Mouse (Mus musculus): ENCODE measurements around the gene Rhobtb1. TPM values are rescaled to one million over a fixed set of nuclear protein-coding genes. Genes with fewer than 3 reads are reported as not detected.
A peak's percentile ranks its signal among the peaks of the same experiment; 100 is the strongest.

Rhobtb1 gene
- polyA plus RNA-seq, 1 experiment from 2014 or later: 28.4 TPM

DNA sequence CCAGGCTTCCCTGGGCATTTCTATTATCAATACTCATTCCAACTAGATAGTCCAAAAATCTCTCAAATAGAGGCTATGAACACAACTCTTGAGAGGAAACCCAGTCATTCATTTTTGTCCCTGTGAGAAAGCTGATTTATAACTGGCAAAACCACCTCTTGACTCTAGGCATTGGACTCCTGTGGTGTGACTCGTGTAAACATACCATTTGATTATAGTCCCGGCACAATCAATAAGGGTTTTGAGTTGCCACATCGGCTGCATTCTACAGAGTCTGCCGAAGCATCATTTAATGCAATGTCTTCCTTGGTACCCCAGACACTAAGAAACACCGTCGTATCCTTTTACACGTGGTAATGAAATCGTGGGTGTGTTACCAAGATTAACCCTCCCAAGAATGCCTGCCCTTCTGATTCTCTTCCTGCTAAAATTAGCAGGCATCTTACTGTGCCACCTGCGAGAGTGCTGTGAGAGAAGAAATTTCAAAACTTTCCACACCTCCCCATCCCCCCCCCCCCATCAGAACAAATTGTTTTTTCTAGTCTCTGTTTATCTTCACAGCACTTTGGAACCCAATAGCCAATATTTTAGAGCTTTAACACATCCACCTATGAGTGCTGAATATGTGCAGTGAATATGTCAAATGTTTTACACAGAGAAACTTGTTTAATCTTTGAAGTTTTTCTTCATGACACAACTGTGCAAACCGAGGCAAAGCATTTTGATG is 39.4 kb downstream of the Rhobtb1 start:
- no peak for ATAC-seq (ENCODE audit: insufficient number of reproducible peaks, low FRiP score, low TSS enrichment, low read depth)
- Histone ChIP-seq H3K4me3 (replicated peaks) (no peak overlapping the region), H3K9me3 (replicated peaks) (no peaks in the 10 kb centered on the region), H3K27me3 (no peaks in the 10 kb centered on the region), H3K9ac (no peak overlapping the region), H3K36me3 (no peaks in the 10 kb centered on the region), H3K27ac (replicated peaks) (no peak overlapping the region), H3K4me2 (replicated peaks) (no peak overlapping the region), H3K4me1 (peaks cover 7% of the 10 kb centered on the region)
- 70% methylated on average over 10 of the region's 10 CpGs for WGBS

DNA sequence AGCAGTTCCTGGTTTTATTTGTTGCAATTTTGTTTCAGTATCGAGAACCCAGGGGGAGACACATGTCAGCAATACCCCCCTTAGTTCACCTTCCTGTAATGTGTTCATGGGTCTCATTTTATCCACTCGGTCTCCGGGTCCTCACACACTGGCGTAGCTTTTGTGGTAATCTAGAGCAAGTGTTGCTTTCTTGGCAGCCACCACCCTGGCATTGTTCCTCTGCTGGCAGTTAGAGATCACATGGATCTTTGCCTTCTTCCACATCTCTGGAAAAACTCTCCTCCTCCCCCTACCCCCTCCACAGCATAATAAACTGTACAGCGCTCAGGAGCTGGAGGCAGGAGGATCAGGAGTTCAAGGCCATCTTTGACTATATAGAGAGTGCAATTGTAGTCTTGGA is 41.0 kb downstream of the Rhobtb1 start:
- H3K4me2 ChIP-seq (replicated peaks): no peak overlapping the region
- no peaks in the 10 kb centered on the region for H3K9me3 ChIP-seq (replicated peaks)
- H3K27me3 ChIP-seq: no peaks in the 10 kb centered on the region
- H3K36me3 ChIP-seq: no peaks in the 10 kb centered on the region
- no peak for ATAC-seq (ENCODE audit: insufficient number of reproducible peaks, low FRiP score, low TSS enrichment, low read depth)
- H3K27ac ChIP-seq (replicated peaks): no peak overlapping the region
- WGBS: 82% methylated on average over 5 of the region's 5 CpGs
- no peak overlapping the region for H3K9ac ChIP-seq
- H3K4me1 ChIP-seq: no peaks in the 10 kb centered on the region
- H3K4me3 ChIP-seq (replicated peaks): no peak overlapping the region

DNA sequence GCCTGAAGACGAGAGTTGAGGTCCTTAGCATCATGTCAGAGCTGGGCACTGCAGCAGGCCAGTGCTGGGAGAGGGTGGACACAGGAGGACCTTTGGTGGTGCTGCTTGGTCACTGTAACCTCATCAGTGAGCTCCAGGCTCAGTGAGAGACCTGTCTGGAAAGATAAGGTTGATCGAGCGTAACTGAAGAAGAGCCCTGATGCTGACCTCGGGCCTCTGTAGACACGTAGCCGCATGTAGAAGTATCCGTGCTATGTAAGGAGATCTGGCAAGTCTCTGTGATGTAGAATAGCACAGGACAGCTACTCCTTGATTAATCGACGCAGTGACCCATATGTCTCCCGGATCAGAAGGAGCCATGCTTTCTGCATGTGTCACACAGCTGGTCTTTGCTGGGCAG is 42.5 kb downstream of the Rhobtb1 start:
- Histone ChIP-seq H3K9me3 (replicated peaks) (no peaks in the 10 kb centered on the region), H3K4me2 (replicated peaks) (no peak overlapping the region)

DNA sequence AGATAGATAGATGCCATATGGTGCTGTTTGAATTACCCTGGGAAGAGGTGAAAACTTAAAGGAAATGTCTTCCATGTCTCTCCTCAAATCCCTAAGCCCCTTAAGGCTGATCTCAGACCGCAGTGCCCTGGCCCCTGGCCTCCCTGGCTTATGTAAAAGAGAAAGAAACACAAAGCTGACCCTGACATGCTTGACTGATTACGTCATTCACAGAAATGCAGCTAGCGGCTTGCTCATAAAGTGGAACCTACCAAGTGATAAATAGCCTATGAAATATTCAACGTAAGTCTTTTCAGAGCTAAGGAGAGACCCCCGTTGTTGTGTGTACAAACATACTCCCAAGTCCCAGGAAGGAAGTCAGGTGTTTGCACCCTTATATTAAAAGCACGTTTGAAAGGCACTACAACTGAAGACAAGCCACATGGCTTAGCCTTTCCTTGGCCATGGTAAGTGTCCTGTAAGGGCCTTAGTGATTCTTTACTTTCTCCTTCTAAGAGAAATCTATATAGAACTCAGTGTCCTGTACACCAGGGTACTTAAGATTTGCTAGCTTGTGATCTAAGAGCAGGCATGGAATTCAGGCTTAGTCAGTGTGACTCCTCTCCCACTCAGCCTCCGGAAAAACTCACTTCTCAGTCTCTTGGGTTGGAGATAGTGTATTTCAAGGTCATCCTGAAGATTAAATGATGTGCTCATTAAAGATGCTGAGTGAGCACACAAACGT is 53.6 kb downstream of the Rhobtb1 start:
- 51% methylated on average over 8 of the region's 8 CpGs for WGBS
- no peaks in the 10 kb centered on the region for H3K9me3 ChIP-seq (replicated peaks)
- no peaks in the 10 kb centered on the region for H3K4me1 ChIP-seq
- no peaks in the 10 kb centered on the region for H3K27me3 ChIP-seq
- no peak overlapping the region for H3K4me2 ChIP-seq (replicated peaks)
- no peak overlapping the region for H3K4me3 ChIP-seq (replicated peaks)
- H3K36me3 ChIP-seq: no peaks in the 10 kb centered on the region
- no peak overlapping the region for H3K27ac ChIP-seq (replicated peaks)
- ATAC-seq (ENCODE audit: insufficient number of reproducible peaks, low FRiP score, low TSS enrichment, low read depth): no peak
- no peak overlapping the region for H3K9ac ChIP-seq

More for the DNA sequence above, 42.5 kb downstream of the Rhobtb1 start:
- Histone ChIP-seq H3K9ac (no peak overlapping the region), H3K27me3 (no peaks in the 10 kb centered on the region), H3K27ac (replicated peaks) (no peak overlapping the region), H3K4me3 (replicated peaks) (no peak overlapping the region), H3K4me1 (no peaks in the 10 kb centered on the region), H3K36me3 (no peaks in the 10 kb centered on the region)
- WGBS: 76% methylated on average over 10 of the region's 10 CpGs
- no peak for ATAC-seq (ENCODE audit: insufficient number of reproducible peaks, low FRiP score, low TSS enrichment, low read depth)

DNA sequence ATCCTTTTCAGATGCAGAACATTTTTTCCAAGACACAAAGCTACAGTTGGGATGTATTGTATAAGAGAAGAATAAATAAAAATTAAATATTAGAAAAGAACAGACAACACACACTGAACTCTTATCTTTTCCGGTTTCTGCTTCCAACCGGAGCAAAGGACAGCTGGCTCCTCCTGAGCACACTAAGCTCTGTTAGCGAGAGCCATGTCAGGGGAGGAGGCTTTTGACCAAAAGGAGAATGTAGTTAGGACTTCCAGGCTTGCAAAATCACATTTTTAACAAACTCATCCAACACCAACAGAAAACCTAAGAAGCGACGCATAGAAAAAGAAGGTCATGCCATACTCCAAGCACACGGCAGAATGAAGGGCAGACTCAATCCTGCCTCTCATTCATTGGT is 54.8 kb downstream of the Rhobtb1 start:
- 91% methylated on average over 6 of the region's 6 CpGs for WGBS
- Histone ChIP-seq H3K9ac (no peak overlapping the region), H3K4me3 (replicated peaks) (no peak overlapping the region), H3K27me3 (no peaks in the 10 kb centered on the region), H3K27ac (replicated peaks) (no peak overlapping the region), H3K4me2 (replicated peaks) (no peak overlapping the region), H3K4me1 (no peaks in the 10 kb centered on the region), H3K9me3 (replicated peaks) (no peaks in the 10 kb centered on the region), H3K36me3 (peaks cover 4% of the 10 kb centered on the region; the same call in 1 of the 2 replicates)
- ATAC-seq (ENCODE audit: insufficient number of reproducible peaks, low FRiP score, low TSS enrichment, low read depth): no peak

DNA sequence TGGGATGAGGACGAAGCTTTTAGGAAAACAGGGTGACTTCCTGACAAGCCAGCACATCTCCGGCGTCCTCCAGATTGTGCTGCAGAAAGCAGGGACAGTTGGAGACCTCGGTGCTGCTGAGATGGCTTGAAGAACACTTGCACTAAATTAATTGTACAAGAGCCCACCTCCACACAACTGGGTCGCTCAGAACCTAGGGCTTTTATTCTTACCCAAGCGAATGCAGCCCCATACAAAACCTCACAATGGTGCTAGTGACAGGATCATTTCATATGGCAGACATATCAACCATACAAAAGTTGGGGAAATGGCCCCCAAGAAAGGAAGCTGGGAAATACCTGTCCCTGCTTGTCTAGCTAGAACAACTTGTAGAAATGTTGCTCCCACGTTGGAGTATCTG is 56.2 kb downstream of the Rhobtb1 start:
- Histone ChIP-seq H3K4me2 (replicated peaks) (no peak overlapping the region), H3K9ac (no peak overlapping the region), H3K36me3 (peaks cover 4% of the 10 kb centered on the region; the same call in 1 of the 2 replicates), H3K9me3 (replicated peaks) (no peaks in the 10 kb centered on the region), H3K4me3 (replicated peaks) (no peak overlapping the region), H3K27ac (replicated peaks) (0 out of 2 replicates have a peak overlapping the region, but pooled peaks have one; percentile 25), H3K4me1 (peaks cover 7% of the 10 kb centered on the region; the same call in 1 of the 2 replicates), H3K27me3 (no peaks in the 10 kb centered on the region)
- ATAC-seq (ENCODE audit: insufficient number of reproducible peaks, low FRiP score, low TSS enrichment, low read depth): no peak
- 80% methylated on average over 7 of the region's 7 CpGs for WGBS

DNA sequence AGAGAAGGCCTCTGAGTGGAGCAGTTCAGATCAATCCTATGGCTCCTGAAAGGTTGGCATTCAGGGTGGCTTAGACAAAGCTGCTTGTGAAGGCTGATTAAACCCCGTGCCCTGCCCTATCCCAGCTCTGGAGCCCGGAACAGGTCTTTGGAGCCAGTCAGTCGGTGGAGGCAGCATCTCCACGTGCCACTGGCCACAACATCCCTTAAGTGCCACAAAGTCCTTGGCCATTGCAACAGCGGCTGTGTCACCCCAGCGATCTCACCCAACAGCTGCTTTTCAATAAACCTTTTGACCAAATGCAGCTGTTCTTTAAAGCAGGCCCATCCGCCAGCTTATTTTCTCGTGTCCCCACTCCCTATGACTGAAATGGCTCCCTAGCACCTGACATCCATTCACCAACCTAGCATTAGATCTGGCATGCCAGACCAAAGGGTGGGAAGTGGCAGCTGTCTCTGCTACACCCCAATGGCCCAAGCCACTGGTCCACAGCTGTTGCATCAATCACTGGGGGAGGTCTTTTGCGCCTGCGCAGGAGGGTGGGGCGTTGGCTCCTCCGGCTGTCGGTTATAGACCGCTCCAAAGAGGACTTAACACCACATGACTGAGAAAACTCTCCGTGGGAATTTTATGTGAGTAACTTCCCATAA is 56.9 kb downstream of the Rhobtb1 start:
- peaks cover 7% of the 10 kb centered on the region; the same call in 1 of the 2 replicates for H3K4me1 ChIP-seq
- no peaks in the 10 kb centered on the region for H3K27me3 ChIP-seq
- no peaks in the 10 kb centered on the region for H3K9me3 ChIP-seq (replicated peaks)
- H3K4me2 ChIP-seq (replicated peaks): no peak overlapping the region
- peaks cover 4% of the 10 kb centered on the region; the same call in 1 of the 2 replicates for H3K36me3 ChIP-seq
- H3K27ac ChIP-seq (replicated peaks): 0 out of 2 replicates have a peak overlapping the region, but pooled peaks have one; percentile 25
- no peak overlapping the region for H3K9ac ChIP-seq
- H3K4me3 ChIP-seq (replicated peaks): no peak overlapping the region
- peak; percentile 54 for ATAC-seq (ENCODE audit: insufficient number of reproducible peaks, low FRiP score, low TSS enrichment, low read depth)
- 79% methylated on average over 15 of the region's 15 CpGs for WGBS

DNA sequence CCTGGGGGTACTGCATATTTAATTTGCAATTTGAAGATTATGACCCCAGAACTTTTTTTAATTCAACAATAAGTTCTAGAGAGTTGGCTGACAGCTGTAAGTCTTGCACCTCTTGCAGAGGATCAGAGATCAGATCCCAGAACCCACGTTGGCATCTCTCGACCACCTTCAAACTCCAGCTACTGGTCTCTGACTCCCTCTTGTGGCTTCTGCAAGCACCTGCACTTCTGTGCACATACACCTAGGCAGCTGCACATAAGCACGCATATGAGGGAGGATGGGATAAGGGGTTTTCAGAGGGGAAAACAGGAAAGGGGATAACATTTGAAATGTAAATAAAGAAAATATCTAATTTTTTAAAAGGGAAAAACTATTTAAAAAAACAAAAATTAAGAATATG is 57.5 kb downstream of the Rhobtb1 start:
- Histone ChIP-seq H3K4me3 (replicated peaks) (no peak overlapping the region), H3K9me3 (replicated peaks) (no peaks in the 10 kb centered on the region), H3K27ac (replicated peaks) (no peak overlapping the region), H3K9ac (no peak overlapping the region), H3K36me3 (peaks cover 4% of the 10 kb centered on the region; the same call in 1 of the 2 replicates), H3K27me3 (no peaks in the 10 kb centered on the region), H3K4me2 (replicated peaks) (no peak overlapping the region), H3K4me1 (peaks cover 10% of the 10 kb centered on the region; the same call in 1 of the 2 replicates)
- ATAC-seq (ENCODE audit: insufficient number of reproducible peaks, low FRiP score, low TSS enrichment, low read depth): no peak
- WGBS: 91% methylated on average over 3 of the region's 3 CpGs

DNA sequence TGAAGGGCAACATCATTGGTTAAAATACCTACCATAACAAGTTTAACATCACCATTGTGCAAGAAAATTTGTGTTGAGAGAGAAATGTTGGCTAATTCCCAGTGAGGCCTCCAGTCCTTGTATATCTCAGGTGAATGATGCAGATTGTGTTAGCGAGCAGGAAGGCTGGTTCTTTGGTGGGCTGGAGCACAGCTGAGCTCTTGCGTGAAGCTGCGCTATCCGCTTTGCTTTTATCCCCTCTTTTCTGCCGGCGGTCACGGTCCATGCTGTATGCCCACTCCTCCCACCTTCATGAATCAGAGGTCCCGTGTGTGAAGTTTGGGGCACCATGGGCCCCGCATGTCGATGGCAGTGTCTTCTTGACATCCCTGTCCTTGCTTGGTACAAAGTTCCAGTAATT is 58.8 kb downstream of the Rhobtb1 start:
- no peak for ATAC-seq (ENCODE audit: insufficient number of reproducible peaks, low FRiP score, low TSS enrichment, low read depth)
- Histone ChIP-seq H3K27ac (replicated peaks) (no peak overlapping the region), H3K4me3 (replicated peaks) (no peak overlapping the region), H3K4me1 (peaks cover 17% of the 10 kb centered on the region; the same call in 1 of the 2 replicates), H3K4me2 (replicated peaks) (no peak overlapping the region), H3K27me3 (no peaks in the 10 kb centered on the region), H3K9me3 (replicated peaks) (no peaks in the 10 kb centered on the region), H3K9ac (no peak overlapping the region), H3K36me3 (peaks cover 4% of the 10 kb centered on the region; the same call in 1 of the 2 replicates)
- 97% methylated on average over 10 of the region's 10 CpGs for WGBS

DNA sequence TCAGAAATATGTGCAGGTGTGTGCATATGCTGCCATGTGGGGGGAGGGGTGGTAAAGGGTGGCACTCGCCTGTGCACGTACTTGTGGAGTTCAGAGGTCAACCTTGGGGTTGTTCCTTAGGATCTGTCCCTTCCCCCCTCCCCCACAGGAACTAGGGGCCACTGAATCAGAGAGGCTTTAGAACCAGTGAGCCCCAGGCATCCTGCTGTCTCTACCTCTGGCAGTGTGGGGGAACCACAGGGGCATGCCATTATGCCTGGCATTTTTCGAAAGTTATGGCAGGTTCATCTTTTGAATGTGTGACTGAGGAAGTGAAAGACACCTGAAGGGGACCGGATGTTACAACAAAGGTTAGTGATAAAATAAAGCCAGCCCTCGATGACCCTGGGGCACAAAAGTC is 59.4 kb downstream of the Rhobtb1 start:
- no peak for ATAC-seq (ENCODE audit: insufficient number of reproducible peaks, low FRiP score, low TSS enrichment, low read depth)
- no peaks in the 10 kb centered on the region for H3K9me3 ChIP-seq (replicated peaks)
- WGBS: 75% methylated on average over 5 of the region's 5 CpGs

DNA sequence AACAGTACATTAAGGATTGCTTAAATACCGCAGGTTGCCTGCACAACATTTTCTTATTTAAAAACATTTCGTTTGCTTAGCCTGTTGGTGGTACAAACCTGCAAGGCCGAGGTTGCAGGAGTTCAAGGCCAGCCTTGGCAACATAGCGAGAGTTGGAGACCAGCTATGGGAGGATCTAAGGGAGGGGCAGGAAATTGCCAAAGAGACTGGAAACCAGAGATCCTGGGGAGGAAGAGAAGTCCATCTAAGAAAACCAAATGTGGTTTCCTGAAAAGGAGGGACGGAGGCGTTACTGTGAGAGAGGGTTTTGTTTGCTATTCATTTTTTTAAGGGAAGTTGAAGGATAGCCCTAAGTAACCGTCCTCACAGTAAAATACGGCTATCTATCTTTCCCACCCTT is 60.3 kb downstream of the Rhobtb1 start:
- Histone ChIP-seq H3K9me3 (replicated peaks) (no peaks in the 10 kb centered on the region), H3K36me3 (peaks cover 7% of the 10 kb centered on the region), H3K4me3 (replicated peaks) (peak overlapping the region; percentile 83), H3K27me3 (no peaks in the 10 kb centered on the region), H3K4me2 (replicated peaks) (peak overlapping the region; percentile 78), H3K27ac (replicated peaks) (peak overlapping the region; percentile 98), H3K9ac (peak overlapping the region; percentile 94), H3K4me1 (peaks cover 17% of the 10 kb centered on the region; the same call in 1 of the 2 replicates)
- no peak for ATAC-seq (ENCODE audit: insufficient number of reproducible peaks, low FRiP score, low TSS enrichment, low read depth)
- WGBS: 50% methylated on average over 8 of the region's 8 CpGs

More for the DNA sequence above, 59.4 kb downstream of the Rhobtb1 start:
- H3K4me3 ChIP-seq (replicated peaks): no peak overlapping the region
- no peaks in the 10 kb centered on the region for H3K27me3 ChIP-seq
- H3K4me1 ChIP-seq: peaks cover 17% of the 10 kb centered on the region; the same call in 1 of the 2 replicates
- no peak overlapping the region for H3K9ac ChIP-seq
- peaks cover 4% of the 10 kb centered on the region; the same call in 1 of the 2 replicates for H3K36me3 ChIP-seq
- no peak overlapping the region for H3K27ac ChIP-seq (replicated peaks)
- no peak overlapping the region for H3K4me2 ChIP-seq (replicated peaks)

Data from embryonic facial prominence, embryonic 15.5 days (tissue).